Mouse (Mus musculus) neural tube, embryonic 13.5 days (tissue): ENCODE data around the gene Gpr15. TPM values are rescaled to one million over a fixed set of nuclear protein-coding genes. Genes with fewer than 3 reads are reported as not detected.
A peak's percentile ranks its signal among the peaks of the same experiment; 100 is the strongest.

Source experiments
- ATAC-seq: fragments of 200-750 bp; cut with Nextera tagmentation; 2 replicates; pipeline ENCODE4 v1.8.0; 2017; ENCODE audit warnings: low read depth, mild to moderate bottlenecking, moderate TSS enrichment, moderate library complexity
- H3K27ac ChIP-seq: fragments of 300-500 bp; sonication (generic); replicated peaks from 2 replicates; pipeline ENCODE4 v1.5.1; 2015; ENCODE audit warnings: moderate library complexity, mild to moderate bottlenecking, inconsistent platforms
- H3K27me3 ChIP-seq: fragments of 300-500 bp; sonication (generic); 2 replicates; pipeline ENCODE4 v1.6.1; 2015; ENCODE audit warnings: mild to moderate bottlenecking, inconsistent platforms
- H3K36me3 ChIP-seq: fragments of 300-500 bp; sonication (generic); 2 replicates; pipeline ENCODE4 v1.6.1; 2015; ENCODE audit warnings: mild to moderate bottlenecking, inconsistent platforms
- H3K4me1 ChIP-seq: fragments of 300-500 bp; sonication (generic); replicated peaks from 2 replicates; pipeline ENCODE4 v1.6.1; 2015; ENCODE audit warnings: inconsistent platforms
- H3K4me2 ChIP-seq: fragments of 300-500 bp; sonication (generic); 2 replicates; pipeline ENCODE4 v1.6.1; 2015; ENCODE audit warnings: inconsistent platforms, mild to moderate bottlenecking, moderate library complexity
- H3K4me3 ChIP-seq: fragments of 300-500 bp; sonication (generic); 2 replicates; pipeline ENCODE4 v1.5.1; 2015; ENCODE audit warnings: mild to moderate bottlenecking, inconsistent platforms
- H3K9ac ChIP-seq: fragments of 300-500 bp; sonication (generic); 2 replicates; pipeline ENCODE4 v1.6.1; 2015; ENCODE audit warnings: moderate library complexity, mild to moderate bottlenecking, inconsistent platforms
- H3K9me3 ChIP-seq: fragments of 300-500 bp; sonication (generic); 2 replicates; pipeline ENCODE4 v1.6.1; 2016; ENCODE audit warnings: inconsistent platforms
- WGBS: fragments of 180-500 bp; shearing (Covaris S2); methylation state at CpG from one replicate; pipeline ENCODE4 v1.1.7; 2015; 5-methylcytosine and 5-hydroxymethylcytosine counted together
- polyA plus RNA-seq: library from polyadenylated mRNA; unstranded; fragments of >200 nt; fragmentation: Nextera tagmentation; extraction: Ambion mirVana; gene quantifications from 2 replicates; pipeline ENCODE4 v1.2.1, GENCODE M21; 2015

Gpr15 gene
- not detected in 2 replicates for polyA plus RNA-seq

DNA sequence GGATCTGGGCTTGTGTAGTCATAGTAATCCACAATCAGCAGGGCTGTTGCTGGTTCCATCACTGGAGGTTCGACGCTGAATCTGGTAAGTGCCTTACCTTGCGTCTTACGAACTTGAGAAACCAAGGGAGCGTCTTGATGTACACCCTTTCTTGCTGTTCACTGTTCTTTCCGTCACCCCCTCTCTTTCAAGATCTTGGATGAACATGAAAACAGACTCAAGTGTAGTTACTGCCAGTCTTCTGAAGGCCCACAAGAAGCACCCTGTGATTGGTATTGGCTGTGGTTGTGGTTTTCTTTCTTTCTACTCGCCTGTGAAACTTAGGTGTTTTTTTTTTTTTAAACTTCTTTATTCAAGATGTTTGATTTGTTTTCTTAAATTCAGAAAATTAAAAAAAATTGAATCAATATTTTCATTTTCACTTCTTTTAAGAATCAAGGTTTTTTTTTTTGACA, at the start of gene Gpr15:
Gpr15 (minus strand) TSS at position 405 of the 455 bp plus-strand sequence.
- no peaks in the 10 kb centered on the region for H3K4me1 ChIP-seq
- H3K27ac ChIP-seq, result no peak within 1 kb of the TSS
- no peaks in the 10 kb centered on the region for H3K27me3 ChIP-seq
- no peak for ATAC-seq
- no peaks in the 10 kb centered on the region for H3K9me3 ChIP-seq
- H3K4me2 ChIP-seq, result no peak within 1 kb of the TSS
- no peak within 1 kb of the TSS for H3K4me3 ChIP-seq
- H3K9ac ChIP-seq, result no peak within 1 kb of the TSS
- WGBS, result 93% methylated on average over 7 of the region's 7 CpGs
- no peaks in the 10 kb centered on the region for H3K36me3 ChIP-seq

- Histone ChIP-seq H3K4me1 (no peaks in the 10 kb centered on the region), H3K9me3 (no peaks in the 10 kb centered on the region), H3K4me3 (no peak within 1 kb of the TSS), H3K4me2 (no peak within 1 kb of the TSS), H3K27me3 (no peaks in the 10 kb centered on the region), H3K27ac (no peak within 1 kb of the TSS), H3K9ac (no peak within 1 kb of the TSS), H3K36me3 (no peaks in the 10 kb centered on the region)
- WGBS, result 82% methylated on average over 1 of the region's 1 CpGs
- no peak for ATAC-seq
Observed at GRCm38 (mm10) chr16:58763076-58763475, 44.2 kb upstream of the Gpr15 start, which contains the start of gene Olfr172. Gene Olfr172 (minus strand): TSS chr16:58763176.

DNA sequence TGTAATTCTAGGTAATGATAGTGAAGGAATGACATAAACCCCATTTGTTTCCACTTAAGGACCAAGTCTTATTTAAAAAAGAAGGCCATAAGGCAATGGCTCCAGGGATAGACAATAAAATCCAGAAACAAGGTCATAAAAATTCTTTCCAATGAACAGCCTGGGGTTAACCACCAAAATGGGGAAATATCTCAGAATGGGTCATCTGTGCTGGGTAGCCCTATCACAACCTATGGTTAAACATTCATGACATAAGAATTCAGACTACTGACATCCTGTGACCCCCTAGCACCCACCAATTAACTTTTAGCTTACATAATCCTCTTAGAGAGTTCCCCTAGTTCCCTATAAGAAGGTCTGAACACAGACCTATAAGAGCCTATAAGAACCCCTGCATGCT, 37.3 kb upstream of the Gpr15 start:
- no peak overlapping the region for H3K4me2 ChIP-seq
- no peaks in the 10 kb centered on the region for H3K27me3 ChIP-seq
- H3K4me3 ChIP-seq, result no peak overlapping the region
- H3K27ac ChIP-seq, result no peak overlapping the region
- H3K4me1 ChIP-seq, result no peaks in the 10 kb centered on the region
- H3K36me3 ChIP-seq, result no peaks in the 10 kb centered on the region
- no peaks in the 10 kb centered on the region for H3K9me3 ChIP-seq
- no peak overlapping the region for H3K9ac ChIP-seq
- no peak for ATAC-seq

DNA sequence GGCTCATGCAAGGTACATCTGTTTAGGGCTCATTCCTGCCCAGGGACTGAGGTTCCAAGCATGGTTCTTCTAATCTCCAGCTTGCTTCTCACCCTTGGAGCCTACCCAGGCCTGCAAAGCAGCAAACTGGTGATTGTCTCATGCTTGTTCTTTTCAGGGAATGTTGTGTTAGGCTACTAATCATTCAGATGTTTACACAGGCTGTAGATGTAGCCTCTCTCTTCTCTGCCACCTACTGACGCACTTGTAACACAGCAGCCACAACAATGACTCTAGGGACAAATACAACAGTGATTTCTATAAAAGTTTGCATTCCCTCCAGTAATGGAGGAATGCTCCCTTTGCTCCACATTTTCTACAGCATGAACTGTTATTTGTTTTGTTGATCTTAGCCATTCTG, 32.4 kb upstream of the Gpr15 start:
- no peaks in the 10 kb centered on the region for H3K4me1 ChIP-seq
- H3K9ac ChIP-seq, result no peak overlapping the region
- H3K36me3 ChIP-seq, result no peaks in the 10 kb centered on the region
- no peaks in the 10 kb centered on the region for H3K9me3 ChIP-seq
- H3K4me2 ChIP-seq, result no peak overlapping the region
- H3K27me3 ChIP-seq, result no peaks in the 10 kb centered on the region
- H3K27ac ChIP-seq, result no peak overlapping the region
- WGBS, result 18% methylated on average over 1 of the region's 1 CpGs
- ATAC-seq, result no peak
- H3K4me3 ChIP-seq, result no peak overlapping the region

- Histone ChIP-seq H3K27ac (no peak overlapping the region), H3K4me2 (no peak overlapping the region), H3K9ac (no peak overlapping the region), H3K27me3 (no peaks in the 10 kb centered on the region), H3K36me3 (no peaks in the 10 kb centered on the region), H3K9me3 (no peaks in the 10 kb centered on the region), H3K4me1 (no peaks in the 10 kb centered on the region), H3K4me3 (no peak overlapping the region)
- WGBS, result 73% methylated on average over 4 of the region's 4 CpGs
- no peak for ATAC-seq
Observed at GRCm38 (mm10) chr16:58746715-58747114, 27.8 kb upstream of the Gpr15 start.

- H3K27ac ChIP-seq, result no peak overlapping the region
- no peak overlapping the region for H3K4me2 ChIP-seq
- no peak for ATAC-seq
- H3K9me3 ChIP-seq, result no peaks in the 10 kb centered on the region
- H3K4me1 ChIP-seq, result no peaks in the 10 kb centered on the region
- no peaks in the 10 kb centered on the region for H3K27me3 ChIP-seq
- no peak overlapping the region for H3K9ac ChIP-seq
- no peak overlapping the region for H3K4me3 ChIP-seq
- H3K36me3 ChIP-seq, result 0 out of 2 replicates have a peak, but pooled peaks cover 2% of the 10 kb centered on the region
- 95% methylated on average over 5 of the region's 5 CpGs for WGBS
Observed at GRCm38 (mm10) chr16:58740751-58741150, 21.9 kb upstream of the Gpr15 start.

GRCm38 (mm10) chr16:58738800-58739199, 19.9 kb upstream of the Gpr15 start:
- H3K9ac ChIP-seq, result no peak overlapping the region
- H3K4me1 ChIP-seq, result no peaks in the 10 kb centered on the region
- H3K9me3 ChIP-seq, result no peaks in the 10 kb centered on the region
- H3K27me3 ChIP-seq, result no peaks in the 10 kb centered on the region
- H3K27ac ChIP-seq, result no peak overlapping the region
- no peak overlapping the region for H3K4me3 ChIP-seq
- WGBS, result 93% methylated on average over 1 of the region's 1 CpGs
- peaks cover 19% of the 10 kb centered on the region for H3K36me3 ChIP-seq
- no peak overlapping the region for H3K4me2 ChIP-seq
- ATAC-seq, result no peak

DNA sequence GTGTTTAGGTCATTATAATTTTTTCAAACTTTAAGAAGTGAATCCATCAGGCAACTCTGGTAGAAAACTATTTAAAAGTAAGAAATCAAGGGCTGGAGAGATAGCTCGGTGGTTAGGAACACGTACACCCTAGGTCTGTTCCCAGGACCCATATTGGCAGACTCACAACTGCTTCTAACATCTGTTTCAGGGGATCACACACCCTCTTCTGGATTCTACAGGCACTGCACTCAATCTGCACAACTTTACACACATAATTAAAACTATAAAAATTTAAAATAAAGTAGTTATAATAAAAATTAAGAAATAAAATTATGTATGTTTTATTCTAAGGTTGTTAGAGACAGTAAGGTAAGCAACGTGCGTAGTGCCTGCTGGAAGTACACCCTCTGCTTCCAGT, 19.3 kb upstream of the Gpr15 start:
- H3K27me3 ChIP-seq, result no peaks in the 10 kb centered on the region
- WGBS, result 85% methylated on average over 4 of the region's 4 CpGs
- ATAC-seq, result no peak
- H3K9me3 ChIP-seq, result no peaks in the 10 kb centered on the region
- H3K27ac ChIP-seq, result no peak overlapping the region
- H3K4me3 ChIP-seq, result no peak overlapping the region
- H3K9ac ChIP-seq, result no peak overlapping the region
- H3K36me3 ChIP-seq, result peaks cover 25% of the 10 kb centered on the region
- no peaks in the 10 kb centered on the region for H3K4me1 ChIP-seq
- no peak overlapping the region for H3K4me2 ChIP-seq

DNA sequence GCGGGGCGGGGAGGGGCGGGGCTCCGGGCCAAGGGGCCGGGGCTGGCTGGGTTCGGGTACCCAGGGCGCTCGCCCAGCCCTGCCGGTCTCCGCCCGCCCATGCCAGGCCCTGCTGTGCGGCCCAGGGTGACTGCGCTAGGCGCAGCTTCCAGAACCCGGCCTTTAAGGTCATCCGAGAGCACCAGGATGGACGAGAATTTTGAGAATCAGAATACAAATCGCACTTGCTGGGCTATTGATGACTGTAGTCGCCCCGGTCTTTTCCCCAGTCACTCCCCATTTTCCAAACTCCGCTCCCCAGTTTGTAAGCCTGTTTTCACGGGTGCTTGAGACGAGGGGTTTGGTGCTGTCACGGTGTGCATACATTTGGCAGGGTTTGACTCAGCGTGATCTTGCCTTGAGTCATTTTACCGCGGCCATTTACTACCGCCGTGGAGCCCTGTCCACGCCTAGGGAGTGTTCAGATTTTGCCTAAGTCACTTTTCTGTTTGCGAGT, 9.4 kb upstream of the Gpr15 start:
- Histone ChIP-seq H3K4me2 (peak overlapping the region; percentile 64), H3K36me3 (peaks cover 30% of the 10 kb centered on the region), H3K9me3 (no peaks in the 10 kb centered on the region), H3K9ac (peak overlapping the region; percentile 79), H3K27me3 (no peaks in the 10 kb centered on the region), H3K4me3 (peak overlapping the region; percentile 76), H3K27ac (peak overlapping the region; percentile 86), H3K4me1 (peaks cover 13% of the 10 kb centered on the region)
- peak; percentile 94 for ATAC-seq
- 1% methylated on average over 23 of the region's 31 CpGs for WGBS

DNA sequence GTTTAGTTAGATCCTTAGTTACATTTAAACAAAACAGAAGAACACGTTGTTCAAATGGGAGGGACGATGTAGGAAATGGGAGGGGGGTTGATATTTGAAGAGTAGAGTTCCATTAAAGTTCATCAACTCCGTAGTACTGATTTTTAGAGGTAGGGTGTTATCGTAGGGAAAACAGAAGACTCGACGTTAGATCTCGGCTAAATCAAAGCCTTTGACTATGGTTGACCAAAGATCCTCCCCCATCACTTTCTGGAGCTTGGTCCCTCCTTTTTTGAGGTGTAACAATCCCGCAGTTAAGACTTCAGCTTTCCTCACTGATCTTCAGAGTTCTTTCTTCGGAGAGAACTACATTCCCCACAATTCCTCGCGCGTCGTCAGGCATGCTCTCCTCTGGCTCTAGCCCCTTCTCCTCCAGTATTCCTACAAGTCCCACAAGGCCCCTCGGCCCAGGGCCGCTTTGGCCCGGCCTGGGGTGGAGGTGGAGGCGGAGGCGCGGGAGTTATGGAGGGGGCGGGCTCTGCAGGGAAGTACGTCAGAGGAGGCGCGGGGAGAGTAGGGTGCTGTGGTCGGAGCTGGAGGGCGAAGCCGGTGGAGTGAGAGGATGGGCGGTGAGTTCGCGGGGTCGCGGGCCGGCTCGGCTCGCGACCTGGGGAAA, 8.7 kb upstream of the Gpr15 start, which contains the start of gene Cldnd1:
Cldnd1 (plus strand) TSS at position 434 of the 655 bp plus-strand sequence.
- Histone ChIP-seq H3K9me3 (no peaks in the 10 kb centered on the region), H3K36me3 (peaks cover 24% of the 10 kb centered on the region), H3K4me3 (peak within 1 kb of the TSS; percentile 76), H3K4me2 (peak within 1 kb of the TSS; percentile 64), H3K27me3 (no peaks in the 10 kb centered on the region), H3K4me1 (peaks cover 13% of the 10 kb centered on the region), H3K27ac (peak within 1 kb of the TSS; percentile 86), H3K9ac (peak within 1 kb of the TSS; percentile 79)
- WGBS, result 2% methylated on average over 35 of the region's 35 CpGs
- ATAC-seq, result peak; percentile 100

GRCm38 (mm10) chr16:58726680-58727476, 8.0 kb upstream of the Gpr15 start:
- H3K27me3 ChIP-seq, result no peaks in the 10 kb centered on the region
- ATAC-seq, result no peak
- H3K9ac ChIP-seq, result no peak overlapping the region
- H3K36me3 ChIP-seq, result peaks cover 17% of the 10 kb centered on the region
- H3K4me1 ChIP-seq, result peaks cover 13% of the 10 kb centered on the region
- H3K4me3 ChIP-seq, result peak overlapping the region; percentile 76; the same call in 1 of the 2 replicates
- H3K27ac ChIP-seq, result no peak overlapping the region
- H3K4me2 ChIP-seq, result peak overlapping the region; percentile 64
- H3K9me3 ChIP-seq, result no peaks in the 10 kb centered on the region
- WGBS, result 82% methylated on average over 11 of the region's 11 CpGs

DNA sequence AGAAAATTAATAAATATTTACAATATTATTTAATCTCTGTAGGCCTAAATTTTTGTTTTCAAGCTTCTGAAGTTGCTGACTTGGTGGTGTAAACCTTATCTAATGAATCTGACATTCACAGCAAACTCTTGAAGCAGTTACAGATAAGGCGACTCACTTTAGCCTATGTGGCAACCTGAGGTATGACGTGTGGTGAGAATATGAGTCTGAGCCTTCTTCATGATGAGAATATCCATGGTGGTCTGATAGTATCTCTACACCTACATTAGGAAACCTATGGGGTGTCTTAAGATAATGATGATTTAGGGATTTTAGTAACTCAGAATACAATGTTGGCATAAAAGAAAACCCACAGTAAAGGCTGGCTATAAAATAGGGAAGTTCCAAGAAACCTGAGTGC, 3.4 kb upstream of the Gpr15 start:
- no peak for ATAC-seq
- Histone ChIP-seq H3K4me2 (no peak overlapping the region), H3K4me3 (no peak overlapping the region), H3K27ac (no peak overlapping the region), H3K27me3 (no peaks in the 10 kb centered on the region), H3K9ac (no peak overlapping the region), H3K4me1 (no peaks in the 10 kb centered on the region), H3K9me3 (no peaks in the 10 kb centered on the region), H3K36me3 (no peaks in the 10 kb centered on the region)
- 93% methylated on average over 2 of the region's 2 CpGs for WGBS
